Mouse (Mus musculus) gonadal fat pad, adult 2 months (tissue): ENCODE measurements around the gene C1ql3. TPM values are rescaled to one million over a fixed set of nuclear protein-coding genes. Genes with fewer than 3 reads are reported as not detected.

Source experiments
- polyA plus RNA-seq: library from polyadenylated mRNA; depleted of rRNA; stranded (reverse); fragments of >200 nt; gene quantifications from 2 replicates; pipeline ENCODE4 v1.2.3, GENCODE M21; 2012; rRNA removed

C1ql3 gene
- polyA plus RNA-seq, 1 experiment = 0.14 TPM

Other genes starting within 250 kb of the C1ql3 start
- 3.7 and 5.8 TPM in 2 replicates for gene Pter, start 87.8 kb downstream of the C1ql3 start, polyA plus RNA-seq